Mouse (Mus musculus) limb, embryonic 12.5 days (tissue): ENCODE data around the gene Angel1. TPM values are rescaled to one million over a fixed set of nuclear protein-coding genes. Genes with fewer than 3 reads are reported as not detected.

Source experiments
- ATAC-seq: fragments of 200-750 bp; cut with Nextera tagmentation; 2 replicates; pipeline ENCODE4 v1.8.0; 2017; ENCODE audit warnings: low read depth, moderate TSS enrichment; ENCODE audit not compliant: insufficient number of reproducible peaks, insufficient read depth, low FRiP score, low TSS enrichment
- H3K27ac ChIP-seq: fragments of 300-500 bp; sonication (generic); 2 replicates; pipeline ENCODE4 v1.5.1; 2016; ENCODE audit warnings: mild to moderate bottlenecking, moderate library complexity
- H3K27me3 ChIP-seq: fragments of 300-500 bp; sonication (generic); 2 replicates; pipeline ENCODE4 v1.6.1; 2016; ENCODE audit warnings: mild to moderate bottlenecking, moderate library complexity
- H3K36me3 ChIP-seq: fragments of 300-500 bp; sonication (generic); 2 replicates; pipeline ENCODE4 v1.6.1; 2016; ENCODE audit warnings: mild to moderate bottlenecking, moderate library complexity
- H3K4me1 ChIP-seq: fragments of 300-500 bp; sonication (generic); replicated peaks from 2 replicates; pipeline ENCODE4 v1.6.1; 2016
- H3K4me2 ChIP-seq: fragments of 300-500 bp; sonication (generic); 2 replicates; pipeline ENCODE4 v1.6.1; 2016; ENCODE audit warnings: mild to moderate bottlenecking, moderate library complexity
- H3K4me3 ChIP-seq: fragments of 300-500 bp; sonication (generic); replicated peaks from 2 replicates; pipeline ENCODE4 v1.5.1; 2016; ENCODE audit warnings: mild to moderate bottlenecking
- H3K9ac ChIP-seq: fragments of 300-500 bp; sonication (generic); replicated peaks from 2 replicates; pipeline ENCODE4 v1.6.1; 2016; ENCODE audit warnings: mild to moderate bottlenecking, moderate library complexity
- H3K9me3 ChIP-seq: fragments of 300-500 bp; sonication (generic); 2 replicates; pipeline ENCODE4 v1.6.1; 2016; ENCODE audit warnings: mild to moderate bottlenecking, moderate library complexity
- WGBS: fragments of 180-500 bp; shearing (Covaris S2); methylation state at CpG from one replicate; pipeline ENCODE4 v1.1.7; 2016; 5-methylcytosine and 5-hydroxymethylcytosine counted together
- polyA plus RNA-seq: library from polyadenylated mRNA; unstranded; fragments of >200 nt; fragmentation: Nextera tagmentation; extraction: Ambion mirVana; gene quantifications from 2 replicates; pipeline ENCODE4 v1.2.1, GENCODE M21; 2016

The Angel1 gene
- polyA plus RNA-seq, 1 experiment from 2014 or later = 15.8 TPM

GRCm38 (mm10) chr12:86764060-86764459 lies 37.8 kb upstream of the Angel1 start:
- 83% methylated on average over 6 of the region's 6 CpGs for WGBS
- Histone ChIP-seq H3K9me3 (0 out of 2 replicates have a peak, but pooled peaks cover 8% of the 10 kb centered on the region), H3K36me3 (no peaks in the 10 kb centered on the region), H3K9ac (no peak overlapping the region), H3K4me2 (no peak overlapping the region), H3K27ac (no peak overlapping the region), H3K4me1 (no peaks in the 10 kb centered on the region), H3K4me3 (no peak overlapping the region), H3K27me3 (no peaks in the 10 kb centered on the region)
- ATAC-seq = no peak

GRCm38 (mm10) chr12:86761036-86761435 lies 34.8 kb upstream of the Angel1 start:
- no peak overlapping the region for H3K4me2 ChIP-seq
- H3K27ac ChIP-seq = no peak overlapping the region
- H3K9me3 ChIP-seq = 0 out of 2 replicates have a peak, but pooled peaks cover 8% of the 10 kb centered on the region
- no peaks in the 10 kb centered on the region for H3K36me3 ChIP-seq
- no peaks in the 10 kb centered on the region for H3K27me3 ChIP-seq
- ATAC-seq = no peak
- H3K4me1 ChIP-seq = no peaks in the 10 kb centered on the region
- WGBS = 72% methylated on average over 13 of the region's 13 CpGs
- H3K4me3 ChIP-seq = no peak overlapping the region
- no peak overlapping the region for H3K9ac ChIP-seq

- 85% methylated on average over 8 of the region's 8 CpGs for WGBS
- H3K36me3 ChIP-seq = no peaks in the 10 kb centered on the region
- no peak within 1 kb of the TSS for H3K4me2 ChIP-seq
- no peaks in the 10 kb centered on the region for H3K9me3 ChIP-seq
- ATAC-seq = no peak
- no peak within 1 kb of the TSS for H3K27ac ChIP-seq
- no peaks in the 10 kb centered on the region for H3K4me1 ChIP-seq
- H3K4me3 ChIP-seq = no peak within 1 kb of the TSS
- no peaks in the 10 kb centered on the region for H3K27me3 ChIP-seq
- no peak within 1 kb of the TSS for H3K9ac ChIP-seq
These were observed 8.1 kb upstream of the Angel1 start, which contains the start of gene Lrrc74a for GRCm38 (mm10) chr12:86734319-86734810. TSS of gene Lrrc74a (plus strand) at chr12:86734369.

GRCm38 (mm10) chr12:86725706-86726105 lies 554 bp downstream of the Angel1 start:
- ATAC-seq = 0 out of 2 replicates have a peak, but pooled peaks have one; percentile 2
- no peaks in the 10 kb centered on the region for H3K9me3 ChIP-seq
- no peaks in the 10 kb centered on the region; the same call in 1 of the 2 replicates for H3K27me3 ChIP-seq
- peak overlapping the region; percentile 87 for H3K4me2 ChIP-seq
- WGBS = under 1% methylated on average over 19 of the region's 19 CpGs
- peak overlapping the region; percentile 79 for H3K4me3 ChIP-seq
- H3K4me1 ChIP-seq = peaks cover 15% of the 10 kb centered on the region; the same call in 1 of the 2 replicates
- peak overlapping the region; percentile 72 for H3K9ac ChIP-seq
- H3K27ac ChIP-seq = peak overlapping the region; percentile 84
- peaks cover 6% of the 10 kb centered on the region; the same call in 1 of the 2 replicates for H3K36me3 ChIP-seq

- H3K4me2 ChIP-seq = no peak overlapping the region
- no peak overlapping the region for H3K27ac ChIP-seq
- no peak overlapping the region for H3K9ac ChIP-seq
- H3K9me3 ChIP-seq = no peaks in the 10 kb centered on the region
- 50% methylated on average over 2 of the region's 2 CpGs for WGBS
- no peak for ATAC-seq
- peaks cover 23% of the 10 kb centered on the region for H3K4me1 ChIP-seq
- peaks cover 6% of the 10 kb centered on the region; the same call in 1 of the 2 replicates for H3K36me3 ChIP-seq
- H3K27me3 ChIP-seq = no peaks in the 10 kb centered on the region; the same call in 1 of the 2 replicates
- no peak overlapping the region for H3K4me3 ChIP-seq
These were observed 2.0 kb downstream of the Angel1 start for GRCm38 (mm10) chr12:86724300-86724699.

- Histone ChIP-seq H3K27me3 (no peaks in the 10 kb centered on the region), H3K4me3 (no peak overlapping the region), H3K36me3 (peaks cover 11% of the 10 kb centered on the region; the same call in 1 of the 2 replicates), H3K27ac (no peak overlapping the region), H3K4me1 (peaks cover 27% of the 10 kb centered on the region), H3K9ac (no peak overlapping the region), H3K4me2 (no peak overlapping the region), H3K9me3 (no peaks in the 10 kb centered on the region)
- no peak for ATAC-seq
- 92% methylated on average over 5 of the region's 5 CpGs for whole genome bisulfite sequencing
These were observed 4.8 kb downstream of the Angel1 start for GRCm38 (mm10) chr12:86721453-86721852.

GRCm38 (mm10) chr12:86719961-86720639 lies 6.2 kb downstream of the Angel1 start:
- Histone ChIP-seq H3K36me3 (peaks cover 11% of the 10 kb centered on the region; the same call in 1 of the 2 replicates), H3K4me1 (peaks cover 24% of the 10 kb centered on the region), H3K9ac (no peak overlapping the region), H3K9me3 (no peaks in the 10 kb centered on the region), H3K27ac (peak overlapping the region; percentile 75), H3K27me3 (no peaks in the 10 kb centered on the region), H3K4me3 (no peak overlapping the region), H3K4me2 (no peak overlapping the region)
- 76% methylated on average over 18 of the region's 18 CpGs for WGBS
- ATAC-seq = no peak; the same call in 1 of the 2 replicates

GRCm38 (mm10) chr12:86716962-86717361 lies 9.3 kb downstream of the Angel1 start:
- no peak for ATAC-seq
- H3K9me3 ChIP-seq = no peaks in the 10 kb centered on the region
- H3K27ac ChIP-seq = no peak overlapping the region
- H3K9ac ChIP-seq = no peak overlapping the region
- peaks cover 15% of the 10 kb centered on the region for H3K4me1 ChIP-seq
- H3K4me3 ChIP-seq = no peak overlapping the region
- peaks cover 5% of the 10 kb centered on the region; the same call in 1 of the 2 replicates for H3K36me3 ChIP-seq
- WGBS = 91% methylated on average over 11 of the region's 11 CpGs
- H3K4me2 ChIP-seq = no peak overlapping the region
- no peaks in the 10 kb centered on the region for H3K27me3 ChIP-seq

- no peak overlapping the region for H3K9ac ChIP-seq
- no peaks in the 10 kb centered on the region for H3K9me3 ChIP-seq
- H3K36me3 ChIP-seq = peaks cover 5% of the 10 kb centered on the region; the same call in 1 of the 2 replicates
- no peak overlapping the region for H3K4me3 ChIP-seq
- ATAC-seq = no peak
- WGBS = 55% methylated on average over 5 of the region's 5 CpGs
- H3K27me3 ChIP-seq = no peaks in the 10 kb centered on the region
- H3K27ac ChIP-seq = no peak overlapping the region
- no peak overlapping the region for H3K4me2 ChIP-seq
- H3K4me1 ChIP-seq = peaks cover 9% of the 10 kb centered on the region
These were observed 10.9 kb downstream of the Angel1 start for GRCm38 (mm10) chr12:86715401-86715800.

- Histone ChIP-seq H3K9me3 (no peaks in the 10 kb centered on the region), H3K4me3 (no peak overlapping the region), H3K36me3 (peaks cover 5% of the 10 kb centered on the region; the same call in 1 of the 2 replicates), H3K4me1 (0 out of 2 replicates have a peak, but pooled peaks cover 2% of the 10 kb centered on the region), H3K27me3 (no peaks in the 10 kb centered on the region), H3K27ac (no peak overlapping the region), H3K4me2 (no peak overlapping the region), H3K9ac (no peak overlapping the region)
- no peak for ATAC-seq
- WGBS = 76% methylated on average over 5 of the region's 5 CpGs
These were observed 12.2 kb downstream of the Angel1 start for GRCm38 (mm10) chr12:86714026-86714425.

GRCm38 (mm10) chr12:86705843-86706242 lies 20.4 kb downstream of the Angel1 start:
- Histone ChIP-seq H3K27me3 (no peaks in the 10 kb centered on the region), H3K4me2 (no peak overlapping the region), H3K9me3 (no peaks in the 10 kb centered on the region), H3K36me3 (peaks cover 22% of the 10 kb centered on the region; the same call in 1 of the 2 replicates), H3K27ac (no peak overlapping the region), H3K4me3 (no peak overlapping the region), H3K9ac (no peak overlapping the region), H3K4me1 (no peaks in the 10 kb centered on the region)
- ATAC-seq = no peak
- WGBS = 80% methylated on average over 5 of the region's 5 CpGs
